Mouse (Mus musculus) ES-Bruce4 (cell line): ENCODE measurements around the gene Morn1.

Experiments
- CTCF ChIP-seq: IDR thresholded peaks from one replicate; pipeline ENCODE4 v1.8.1; 2011; ENCODE audit warnings: low read depth, low read length
- POLR2A ChIP-seq: IDR thresholded peaks from one replicate; pipeline ENCODE4 v1.8.1; 2011; ENCODE audit warnings: low read length; ENCODE audit not compliant: insufficient read depth

DNA sequence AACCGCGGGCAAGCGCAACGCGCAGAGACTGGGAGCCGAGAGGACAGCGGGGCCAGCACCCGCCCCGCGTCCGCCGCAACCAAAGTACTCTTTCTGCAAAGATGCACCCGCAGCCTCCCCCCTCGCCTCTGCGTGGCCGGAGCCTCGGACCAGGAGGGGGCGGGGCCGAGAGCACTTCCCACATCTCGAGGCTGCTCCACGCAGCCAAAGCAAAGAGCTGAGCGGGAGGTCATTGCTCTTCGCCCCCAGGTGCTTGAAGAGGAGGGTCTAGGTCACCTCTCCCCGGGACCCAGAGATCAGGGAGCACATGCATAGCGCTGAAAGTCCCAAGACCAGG, 43.1 kb upstream of the Morn1 start:
- no peak for TF ChIP-seq CTCF
- TF ChIP-seq POLR2A: no peak
